Mouse (Mus musculus): ENCODE data around the gene Pdcd1lg2. TPM values are rescaled to one million over a fixed set of nuclear protein-coding genes. Genes with fewer than 3 reads are reported as not detected.

The Pdcd1lg2 gene
- polyA plus RNA-seq, 1 experiment from 2014 or later, result not detected

- DNase-seq (ENCODE audit: low spot score), result no peak
- Histone ChIP-seq H3K27me3 (ENCODE audit: insufficient read depth, poor library complexity, severe bottlenecking) (no peaks in the 10 kb centered on the region), H3K4me1 (no peaks in the 10 kb centered on the region), H3K4me3 (no peak overlapping the region), H3K36me3 (no peaks in the 10 kb centered on the region), H3K9me3 (no peaks in the 10 kb centered on the region), H3K27ac (no peak overlapping the region)
- WGBS, result 61% methylated on average over 3 of the region's 3 CpGs
Measured at GRCm38 (mm10) chr19:29430953-29431352, 20.2 kb downstream of the Pdcd1lg2 start.

GRCm38 (mm10) chr19:29436793-29437479, 26.2 kb downstream of the Pdcd1lg2 start:
- 85% methylated on average over 18 of the region's 18 CpGs for WGBS
- H3K27ac ChIP-seq, result no peak overlapping the region

GRCm38 (mm10) chr19:29437849-29438248, 27.1 kb downstream of the Pdcd1lg2 start:
- Histone ChIP-seq H3K4me1 (no peaks in the 10 kb centered on the region), H3K36me3 (no peaks in the 10 kb centered on the region), H3K27ac (no peak overlapping the region), H3K4me3 (no peak overlapping the region), H3K9me3 (no peaks in the 10 kb centered on the region), H3K27me3 (ENCODE audit: insufficient read depth, poor library complexity, severe bottlenecking) (no peaks in the 10 kb centered on the region)
- WGBS, result 94% methylated on average over 1 of the region's 1 CpGs
- DNase-seq (ENCODE audit: low spot score), result no peak

More at GRCm38 (mm10) chr19:29436793-29437479, 26.2 kb downstream of the Pdcd1lg2 start:
- Histone ChIP-seq H3K27me3 (ENCODE audit: insufficient read depth, poor library complexity, severe bottlenecking) (no peaks in the 10 kb centered on the region), H3K9me3 (no peaks in the 10 kb centered on the region), H3K4me1 (no peaks in the 10 kb centered on the region), H3K36me3 (no peaks in the 10 kb centered on the region), H3K4me3 (no peak overlapping the region)
- DNase-seq (ENCODE audit: low spot score), result no peak

GRCm38 (mm10) chr19:29439242-29439641, 28.5 kb downstream of the Pdcd1lg2 start:
- H3K4me3 ChIP-seq, result no peak overlapping the region
- WGBS, result 68% methylated on average over 3 of the region's 3 CpGs
- no peaks in the 10 kb centered on the region for H3K27me3 ChIP-seq (ENCODE audit: insufficient read depth, poor library complexity, severe bottlenecking)
- H3K9me3 ChIP-seq, result no peaks in the 10 kb centered on the region
- no peaks in the 10 kb centered on the region for H3K4me1 ChIP-seq
- no peak overlapping the region for H3K27ac ChIP-seq
- DNase-seq (ENCODE audit: low spot score), result no peak
- H3K36me3 ChIP-seq, result no peaks in the 10 kb centered on the region

GRCm38 (mm10) chr19:29442492-29442891, 31.8 kb downstream of the Pdcd1lg2 start:
- no peaks in the 10 kb centered on the region for H3K27me3 ChIP-seq (ENCODE audit: insufficient read depth, poor library complexity, severe bottlenecking)
- no peaks in the 10 kb centered on the region for H3K9me3 ChIP-seq
- H3K36me3 ChIP-seq, result no peaks in the 10 kb centered on the region
- H3K4me1 ChIP-seq, result no peaks in the 10 kb centered on the region
- no peak overlapping the region for H3K4me3 ChIP-seq
- 73% methylated on average over 2 of the region's 2 CpGs for WGBS
- H3K27ac ChIP-seq, result no peak overlapping the region
- no peak for DNase-seq (ENCODE audit: low spot score)

GRCm38 (mm10) chr19:29444364-29444763, 33.6 kb downstream of the Pdcd1lg2 start:
- WGBS, result 78% methylated on average over 3 of the region's 3 CpGs
- Histone ChIP-seq H3K27me3 (ENCODE audit: insufficient read depth, poor library complexity, severe bottlenecking) (no peaks in the 10 kb centered on the region), H3K27ac (no peak overlapping the region), H3K9me3 (no peaks in the 10 kb centered on the region), H3K4me3 (no peak overlapping the region), H3K4me1 (no peaks in the 10 kb centered on the region), H3K36me3 (no peaks in the 10 kb centered on the region)
- no peak for DNase-seq (ENCODE audit: low spot score)

GRCm38 (mm10) chr19:29448373-29448772, 37.7 kb downstream of the Pdcd1lg2 start:
- DNase-seq (ENCODE audit: low spot score), result no peak
- H3K27me3 ChIP-seq (ENCODE audit: insufficient read depth, poor library complexity, severe bottlenecking), result no peaks in the 10 kb centered on the region
- H3K4me3 ChIP-seq, result no peak overlapping the region
- H3K9me3 ChIP-seq, result no peaks in the 10 kb centered on the region
- no peaks in the 10 kb centered on the region for H3K4me1 ChIP-seq
- H3K36me3 ChIP-seq, result no peaks in the 10 kb centered on the region
- 72% methylated on average over 1 of the region's 1 CpGs for WGBS
- H3K27ac ChIP-seq, result no peak overlapping the region

GRCm38 (mm10) chr19:29450376-29450775, 39.7 kb downstream of the Pdcd1lg2 start:
- WGBS, result 87% methylated on average over 8 of the region's 8 CpGs
- no peak overlapping the region for H3K27ac ChIP-seq
- H3K27me3 ChIP-seq (ENCODE audit: insufficient read depth, poor library complexity, severe bottlenecking), result no peaks in the 10 kb centered on the region
- no peak overlapping the region for H3K4me3 ChIP-seq
- no peaks in the 10 kb centered on the region for H3K36me3 ChIP-seq
- no peaks in the 10 kb centered on the region for H3K4me1 ChIP-seq
- no peak for DNase-seq (ENCODE audit: low spot score)
- H3K9me3 ChIP-seq, result no peaks in the 10 kb centered on the region

- Histone ChIP-seq H3K36me3 (no peaks in the 10 kb centered on the region), H3K27ac (no peak overlapping the region), H3K4me3 (no peak overlapping the region), H3K9me3 (no peaks in the 10 kb centered on the region), H3K27me3 (ENCODE audit: insufficient read depth, poor library complexity, severe bottlenecking) (no peaks in the 10 kb centered on the region), H3K4me1 (no peaks in the 10 kb centered on the region)
- 78% methylated on average over 10 of the region's 10 CpGs for WGBS
- no peak for DNase-seq (ENCODE audit: low spot score)
Measured at GRCm38 (mm10) chr19:29454141-29454601, 43.5 kb downstream of the Pdcd1lg2 start.

GRCm38 (mm10) chr19:29455156-29455555, 44.4 kb downstream of the Pdcd1lg2 start:
- H3K27ac ChIP-seq, result no peak overlapping the region
- H3K9me3 ChIP-seq, result no peaks in the 10 kb centered on the region
- DNase-seq (ENCODE audit: low spot score), result no peak
- no peaks in the 10 kb centered on the region for H3K4me1 ChIP-seq
- H3K4me3 ChIP-seq, result no peak overlapping the region
- no peaks in the 10 kb centered on the region for H3K27me3 ChIP-seq (ENCODE audit: insufficient read depth, poor library complexity, severe bottlenecking)
- 71% methylated on average over 1 of the region's 1 CpGs for WGBS
- no peaks in the 10 kb centered on the region for H3K36me3 ChIP-seq

GRCm38 (mm10) chr19:29457982-29458381, 47.3 kb downstream of the Pdcd1lg2 start:
- no peaks in the 10 kb centered on the region for H3K9me3 ChIP-seq
- H3K27ac ChIP-seq, result no peak overlapping the region
- no peaks in the 10 kb centered on the region for H3K4me1 ChIP-seq
- H3K27me3 ChIP-seq (ENCODE audit: insufficient read depth, poor library complexity, severe bottlenecking), result no peaks in the 10 kb centered on the region
- 84% methylated on average over 1 of the region's 1 CpGs for WGBS
- no peak overlapping the region for H3K4me3 ChIP-seq
- no peak for DNase-seq (ENCODE audit: low spot score)
- H3K36me3 ChIP-seq, result no peaks in the 10 kb centered on the region

- Histone ChIP-seq H3K27ac (no peak overlapping the region), H3K9me3 (no peaks in the 10 kb centered on the region), H3K4me1 (0 out of 2 replicates have a peak, but pooled peaks cover 5% of the 10 kb centered on the region), H3K4me3 (no peak overlapping the region), H3K27me3 (ENCODE audit: insufficient read depth, poor library complexity, severe bottlenecking) (no peaks in the 10 kb centered on the region), H3K36me3 (no peaks in the 10 kb centered on the region)
- WGBS, result 81% methylated on average over 4 of the region's 4 CpGs
- DNase-seq (ENCODE audit: low spot score), result no peak
Measured at GRCm38 (mm10) chr19:29462462-29462861, 51.7 kb downstream of the Pdcd1lg2 start.

- H3K27me3 ChIP-seq (ENCODE audit: insufficient read depth, poor library complexity, severe bottlenecking), result no peaks in the 10 kb centered on the region
- no peak overlapping the region for H3K4me3 ChIP-seq
- H3K4me1 ChIP-seq, result peaks cover 11% of the 10 kb centered on the region
- no peak overlapping the region for H3K27ac ChIP-seq
- no peak for DNase-seq (ENCODE audit: low spot score)
- no peaks in the 10 kb centered on the region for H3K9me3 ChIP-seq
- H3K36me3 ChIP-seq, result no peaks in the 10 kb centered on the region
- 83% methylated on average over 7 of the region's 7 CpGs for WGBS
Measured at GRCm38 (mm10) chr19:29463645-29464395, 53.1 kb downstream of the Pdcd1lg2 start.
